Mouse (Mus musculus) heart, embryonic 12.5 days (tissue): ENCODE data around the gene Mme. TPM values are rescaled to one million over a fixed set of nuclear protein-coding genes. Genes with fewer than 3 reads are reported as not detected.

Source experiments
- ATAC-seq: fragments of 200-750 bp; cut with Nextera tagmentation; 2 replicates; pipeline ENCODE4 v1.8.0; 2017; ENCODE audit warnings: moderate TSS enrichment, moderate library complexity; ENCODE audit not compliant: insufficient number of reproducible peaks, low FRiP score
- H3K27ac ChIP-seq: fragments of 300-500 bp; sonication (generic); 2 replicates; pipeline ENCODE4 v1.5.1; 2016; ENCODE audit warnings: mild to moderate bottlenecking, moderate library complexity; ENCODE audit not compliant: poor library complexity, severe bottlenecking
- H3K27me3 ChIP-seq: fragments of 300-500 bp; sonication (generic); replicated peaks from 2 replicates; pipeline ENCODE4 v1.6.1; 2016; ENCODE audit warnings: mild to moderate bottlenecking, moderate library complexity
- H3K36me3 ChIP-seq: fragments of 300-500 bp; sonication (generic); 2 replicates; pipeline ENCODE4 v1.6.1; 2016; ENCODE audit warnings: mild to moderate bottlenecking, moderate library complexity
- H3K4me1 ChIP-seq: fragments of 300-500 bp; sonication (generic); replicated peaks from 2 replicates; pipeline ENCODE4 v1.6.1; 2016; ENCODE audit warnings: mild to moderate bottlenecking
- H3K4me2 ChIP-seq: fragments of 300-500 bp; sonication (generic); 2 replicates; pipeline ENCODE4 v1.6.1; 2016; ENCODE audit warnings: mild to moderate bottlenecking, moderate library complexity
- H3K4me3 ChIP-seq: fragments of 300-500 bp; sonication (generic); 2 replicates; pipeline ENCODE4 v1.5.1; 2016; ENCODE audit warnings: mild to moderate bottlenecking
- H3K9ac ChIP-seq: fragments of 300-500 bp; sonication (generic); 2 replicates; pipeline ENCODE4 v1.6.1; 2016; ENCODE audit warnings: mild to moderate bottlenecking, moderate library complexity
- H3K9me3 ChIP-seq: fragments of 300-500 bp; sonication (generic); replicated peaks from 2 replicates; pipeline ENCODE4 v1.6.1; 2016; ENCODE audit warnings: mild to moderate bottlenecking, moderate library complexity
- WGBS: fragments of 180-500 bp; shearing (Covaris S2); methylation state at CpG from one replicate; pipeline ENCODE4 v1.1.7; 2016; 5-methylcytosine and 5-hydroxymethylcytosine counted together
- polyA plus RNA-seq: library from polyadenylated mRNA; unstranded; fragments of >200 nt; fragmentation: Nextera tagmentation; extraction: Ambion mirVana; gene quantifications from 2 replicates; pipeline ENCODE4 v1.2.1, GENCODE M21; 2016

Gene Mme
- 11.4 and 11.5 TPM in 2 replicates for polyA plus RNA-seq

GRCm38 (mm10) chr3:63241099-63241587, at the start of gene Mme:
TSS of gene Mme (plus strand) at chr3:63241537.
- H3K27ac ChIP-seq, result no peak within 1 kb of the TSS
- ATAC-seq, result no peak
- no peaks in the 10 kb centered on the region for H3K9me3 ChIP-seq
- no peaks in the 10 kb centered on the region for H3K36me3 ChIP-seq
- no peak within 1 kb of the TSS for H3K9ac ChIP-seq
- WGBS, result 80% methylated on average over 7 of the region's 7 CpGs
- H3K27me3 ChIP-seq, result no peaks in the 10 kb centered on the region
- no peak within 1 kb of the TSS for H3K4me2 ChIP-seq
- no peaks in the 10 kb centered on the region for H3K4me1 ChIP-seq
- no peak within 1 kb of the TSS for H3K4me3 ChIP-seq

GRCm38 (mm10) chr3:63196565-63196964, 44.8 kb upstream of the Mme start:
- Histone ChIP-seq H3K4me2 (no peak overlapping the region), H3K4me3 (no peak overlapping the region), H3K4me1 (no peaks in the 10 kb centered on the region), H3K9me3 (no peaks in the 10 kb centered on the region), H3K9ac (no peak overlapping the region), H3K27ac (no peak overlapping the region), H3K27me3 (no peaks in the 10 kb centered on the region), H3K36me3 (no peaks in the 10 kb centered on the region)
- ATAC-seq, result no peak
- 80% methylated on average over 3 of the region's 3 CpGs for WGBS

GRCm38 (mm10) chr3:63198026-63198425, 43.3 kb upstream of the Mme start:
- H3K9me3 ChIP-seq, result no peaks in the 10 kb centered on the region
- H3K4me1 ChIP-seq, result no peaks in the 10 kb centered on the region
- ATAC-seq, result no peak
- 77% methylated on average over 2 of the region's 2 CpGs for WGBS
- no peaks in the 10 kb centered on the region for H3K36me3 ChIP-seq
- H3K4me3 ChIP-seq, result no peak overlapping the region
- no peak overlapping the region for H3K27ac ChIP-seq
- no peaks in the 10 kb centered on the region for H3K27me3 ChIP-seq
- no peak overlapping the region for H3K4me2 ChIP-seq
- no peak overlapping the region for H3K9ac ChIP-seq

- WGBS, result 72% methylated on average over 4 of the region's 4 CpGs
- H3K9ac ChIP-seq, result no peak overlapping the region
- no peak overlapping the region for H3K4me3 ChIP-seq
- no peaks in the 10 kb centered on the region for H3K36me3 ChIP-seq
- no peak for ATAC-seq
- H3K9me3 ChIP-seq, result no peaks in the 10 kb centered on the region
- H3K4me2 ChIP-seq, result no peak overlapping the region
- 0 out of 2 replicates have a peak, but pooled peaks cover 3% of the 10 kb centered on the region for H3K4me1 ChIP-seq
- no peak overlapping the region for H3K27ac ChIP-seq
- no peaks in the 10 kb centered on the region for H3K27me3 ChIP-seq
These were observed 19.3 kb upstream of the Mme start for GRCm38 (mm10) chr3:63221867-63222591.

- Histone ChIP-seq H3K27me3 (no peaks in the 10 kb centered on the region), H3K4me2 (no peak overlapping the region), H3K4me1 (0 out of 2 replicates have a peak, but pooled peaks cover 3% of the 10 kb centered on the region), H3K9me3 (no peaks in the 10 kb centered on the region), H3K27ac (no peak overlapping the region), H3K9ac (no peak overlapping the region), H3K36me3 (no peaks in the 10 kb centered on the region), H3K4me3 (no peak overlapping the region)
- whole genome bisulfite sequencing, result 89% methylated on average over 1 of the region's 1 CpGs
- ATAC-seq, result no peak
These were observed 17.7 kb upstream of the Mme start for GRCm38 (mm10) chr3:63223676-63224075.

- no peak overlapping the region for H3K4me3 ChIP-seq
- no peak overlapping the region for H3K4me2 ChIP-seq
- H3K9ac ChIP-seq, result no peak overlapping the region
- no peak for ATAC-seq
- H3K27me3 ChIP-seq, result no peaks in the 10 kb centered on the region
- H3K36me3 ChIP-seq, result no peaks in the 10 kb centered on the region
- WGBS, result 57% methylated on average over 2 of the region's 2 CpGs
- H3K27ac ChIP-seq, result no peak overlapping the region
- peaks cover 2% of the 10 kb centered on the region; the same call in 1 of the 2 replicates for H3K9me3 ChIP-seq
- H3K4me1 ChIP-seq, result no peaks in the 10 kb centered on the region
These were observed 5.4 kb upstream of the Mme start for GRCm38 (mm10) chr3:63235957-63236356.

GRCm38 (mm10) chr3:63243721-63244120, 2.4 kb downstream of the Mme start:
- Histone ChIP-seq H3K4me1 (no peaks in the 10 kb centered on the region), H3K27me3 (no peaks in the 10 kb centered on the region), H3K27ac (no peak overlapping the region), H3K9me3 (peaks cover 5% of the 10 kb centered on the region), H3K4me3 (no peak overlapping the region), H3K9ac (no peak overlapping the region), H3K36me3 (no peaks in the 10 kb centered on the region), H3K4me2 (no peak overlapping the region)
- ATAC-seq, result no peak

GRCm38 (mm10) chr3:63272091-63272490, 30.8 kb downstream of the Mme start:
- Histone ChIP-seq H3K4me1 (0 out of 2 replicates have a peak, but pooled peaks cover 3% of the 10 kb centered on the region), H3K4me3 (no peak overlapping the region), H3K27ac (no peak overlapping the region), H3K4me2 (no peak overlapping the region), H3K9ac (no peak overlapping the region), H3K9me3 (no peaks in the 10 kb centered on the region), H3K27me3 (no peaks in the 10 kb centered on the region), H3K36me3 (no peaks in the 10 kb centered on the region)
- WGBS, result 54% methylated on average over 2 of the region's 2 CpGs
- peak; percentile 57 for ATAC-seq

GRCm38 (mm10) chr3:63294316-63294715, 53.0 kb downstream of the Mme start:
- Histone ChIP-seq H3K36me3 (no peaks in the 10 kb centered on the region), H3K27me3 (no peaks in the 10 kb centered on the region), H3K4me3 (no peak overlapping the region), H3K9ac (no peak overlapping the region), H3K9me3 (no peaks in the 10 kb centered on the region), H3K27ac (no peak overlapping the region), H3K4me2 (0 out of 2 replicates have a peak overlapping the region, but pooled peaks have one; percentile 12), H3K4me1 (0 out of 2 replicates have a peak, but pooled peaks cover 7% of the 10 kb centered on the region)
- WGBS, result 48% methylated on average over 6 of the region's 6 CpGs
- ATAC-seq, result no peak

GRCm38 (mm10) chr3:63294791-63295190, 53.5 kb downstream of the Mme start:
- WGBS, result 43% methylated on average over 4 of the region's 4 CpGs
- no peak overlapping the region; the same call in 1 of the 2 replicates for H3K9ac ChIP-seq
- 0 out of 2 replicates have a peak, but pooled peaks cover 7% of the 10 kb centered on the region for H3K4me1 ChIP-seq
- no peaks in the 10 kb centered on the region for H3K9me3 ChIP-seq
- no peaks in the 10 kb centered on the region for H3K36me3 ChIP-seq
- H3K27ac ChIP-seq, result no peak overlapping the region; the same call in 1 of the 2 replicates
- H3K27me3 ChIP-seq, result no peaks in the 10 kb centered on the region
- H3K4me3 ChIP-seq, result peak overlapping the region; percentile 65
- peak overlapping the region; percentile 95 for H3K4me2 ChIP-seq
- ATAC-seq, result no peak

GRCm38 (mm10) chr3:63295237-63295636, 53.9 kb downstream of the Mme start:
- Histone ChIP-seq H3K4me1 (0 out of 2 replicates have a peak, but pooled peaks cover 7% of the 10 kb centered on the region), H3K27ac (peak overlapping the region; percentile 35; the same call in 1 of the 2 replicates), H3K9ac (peak overlapping the region; percentile 69), H3K9me3 (no peaks in the 10 kb centered on the region), H3K27me3 (no peaks in the 10 kb centered on the region), H3K4me3 (peak overlapping the region; percentile 65), H3K4me2 (peak overlapping the region; percentile 95), H3K36me3 (no peaks in the 10 kb centered on the region)
- WGBS, result 0% methylated on average over 21 of the region's 21 CpGs
- ATAC-seq, result peak; percentile 82
